Mouse (Mus musculus) embryonic facial prominence, embryonic 11.5 days (tissue): ENCODE results near the gene Cmtm4. TPM values are rescaled to one million over a fixed set of nuclear protein-coding genes. Genes with fewer than 3 reads are reported as not detected.

Source experiments
- polyA plus RNA-seq: library from polyadenylated mRNA; unstranded; fragments of >200 nt; fragmentation: Nextera tagmentation; extraction: Ambion mirVana; gene quantifications from 2 replicates; pipeline ENCODE4 v1.2.1, GENCODE M21; 2014

Gene Cmtm4
- polyA plus RNA-seq, 1 experiment from 2014 or later: 3.8 TPM

Other genes starting within 250 kb of the Cmtm4 start
- 0.62 and 0.81 TPM in 2 replicates for gene Bean1, start 225.4 kb downstream of the Cmtm4 start, polyA plus RNA-seq
- 23.9 and 26.1 TPM in 2 replicates for gene Tk2, start 147.2 kb downstream of the Cmtm4 start, polyA plus RNA-seq
- gene Cklf, start 144.9 kb downstream of the Cmtm4 start, polyA plus RNA-seq: 34.7 and 36.3 TPM in 2 replicates
- gene Cmtm2a, start 102.6 kb downstream of the Cmtm4 start, polyA plus RNA-seq: not detected in 2 replicates
- not detected in 2 replicates for gene Gm45711, start 85.7 kb downstream of the Cmtm4 start, polyA plus RNA-seq
- gene Cmtm1, start 85.7 kb downstream of the Cmtm4 start, polyA plus RNA-seq: not detected in 2 replicates
- not detected in 2 replicates for gene Gm11020, start 74.2 kb downstream of the Cmtm4 start, polyA plus RNA-seq
- not detected in 2 replicates for gene Cmtm2b, start 73.6 kb downstream of the Cmtm4 start, polyA plus RNA-seq
- gene Cmtm3, start 56.4 kb downstream of the Cmtm4 start, polyA plus RNA-seq: 131 and 139 TPM in 2 replicates
- gene Dync1li2, start 47.2 kb upstream of the Cmtm4 start, polyA plus RNA-seq: 63.1 and 66.6 TPM in 2 replicates
- 0.35 and 0.39 TPM in 2 replicates for gene Terb1, start 114.1 kb upstream of the Cmtm4 start, polyA plus RNA-seq
- gene Nae1, start 138.8 kb upstream of the Cmtm4 start, polyA plus RNA-seq: 133 and 163 TPM in 2 replicates
- gene Car7, start 138.9 kb upstream of the Cmtm4 start, polyA plus RNA-seq: 0.64 and 1.5 TPM in 2 replicates
- gene Pdp2, start 195.6 kb upstream of the Cmtm4 start, polyA plus RNA-seq: 14.1 and 15.6 TPM in 2 replicates
- gene Cdh16, start 228.6 kb upstream of the Cmtm4 start, polyA plus RNA-seq: not detected in 2 replicates
- gene Rrad, start 235.5 kb upstream of the Cmtm4 start, polyA plus RNA-seq: 2.2 and 3.6 TPM in 2 replicates
- gene Ciao2b, start 246.2 kb upstream of the Cmtm4 start, polyA plus RNA-seq: 79.7 and 82.5 TPM in 2 replicates